Mouse (Mus musculus) testis, postnatal 10 days (tissue): ENCODE measurements around the gene Lgals1.
"Not testable (repeated sequence)": the region's sequence is repeated elsewhere in the genome, so short reads cannot be mapped to it uniquely, and the experiment has no call there.

Experiments used
- DNase-seq: peaks from one replicate; pipeline ENCODE4 v3.0.0; 2021; ENCODE audit warnings: low spot score

The Lgals1 gene

DNA sequence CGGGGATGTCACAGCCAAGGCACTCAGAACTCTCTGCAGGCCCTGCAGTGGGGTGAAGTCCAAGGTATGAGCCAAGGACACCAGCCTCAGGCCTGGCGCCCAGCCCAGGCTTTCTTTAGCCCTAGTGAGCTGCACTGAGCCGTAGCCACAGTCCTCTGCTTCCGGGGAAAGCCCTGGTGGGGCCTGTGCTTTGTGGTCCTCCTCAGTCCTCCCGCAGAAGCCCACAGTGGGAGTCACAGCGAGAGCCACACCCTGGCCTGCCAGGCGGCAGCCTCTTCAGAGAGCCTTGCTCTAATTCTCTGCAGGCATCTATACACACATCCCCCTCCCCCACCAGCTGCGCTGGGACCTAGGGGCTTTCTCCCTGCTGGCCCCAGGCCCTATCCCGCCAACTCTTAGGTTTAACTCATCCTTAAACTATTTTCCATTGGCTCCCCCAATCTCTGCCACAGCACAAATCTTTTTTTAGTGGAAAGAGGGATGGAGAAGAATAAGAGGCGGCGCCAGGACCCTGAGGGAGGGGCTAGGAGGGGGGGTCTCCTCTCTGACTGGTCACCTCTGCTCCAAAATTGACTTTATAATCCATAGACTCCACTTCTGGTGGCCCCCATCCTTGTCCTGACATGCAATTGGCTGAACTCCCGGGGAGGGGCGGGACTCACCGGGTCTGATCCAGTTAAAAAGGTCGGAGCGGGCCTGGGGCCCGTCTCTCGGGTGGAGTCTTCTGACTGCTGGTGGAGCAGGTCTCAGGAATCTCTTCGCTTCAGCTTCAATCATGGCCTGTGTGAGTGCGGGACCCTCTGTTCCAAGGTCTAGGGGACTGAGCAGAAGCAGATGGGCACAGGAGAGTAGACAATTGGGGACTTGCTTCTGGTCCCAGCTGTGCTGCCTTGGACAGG, at the start of gene Lgals1:
Lgals1 (plus strand) TSS at position 705 of the 899 bp plus-strand sequence.
- peak; percentile 94 for DNase-seq

DNA sequence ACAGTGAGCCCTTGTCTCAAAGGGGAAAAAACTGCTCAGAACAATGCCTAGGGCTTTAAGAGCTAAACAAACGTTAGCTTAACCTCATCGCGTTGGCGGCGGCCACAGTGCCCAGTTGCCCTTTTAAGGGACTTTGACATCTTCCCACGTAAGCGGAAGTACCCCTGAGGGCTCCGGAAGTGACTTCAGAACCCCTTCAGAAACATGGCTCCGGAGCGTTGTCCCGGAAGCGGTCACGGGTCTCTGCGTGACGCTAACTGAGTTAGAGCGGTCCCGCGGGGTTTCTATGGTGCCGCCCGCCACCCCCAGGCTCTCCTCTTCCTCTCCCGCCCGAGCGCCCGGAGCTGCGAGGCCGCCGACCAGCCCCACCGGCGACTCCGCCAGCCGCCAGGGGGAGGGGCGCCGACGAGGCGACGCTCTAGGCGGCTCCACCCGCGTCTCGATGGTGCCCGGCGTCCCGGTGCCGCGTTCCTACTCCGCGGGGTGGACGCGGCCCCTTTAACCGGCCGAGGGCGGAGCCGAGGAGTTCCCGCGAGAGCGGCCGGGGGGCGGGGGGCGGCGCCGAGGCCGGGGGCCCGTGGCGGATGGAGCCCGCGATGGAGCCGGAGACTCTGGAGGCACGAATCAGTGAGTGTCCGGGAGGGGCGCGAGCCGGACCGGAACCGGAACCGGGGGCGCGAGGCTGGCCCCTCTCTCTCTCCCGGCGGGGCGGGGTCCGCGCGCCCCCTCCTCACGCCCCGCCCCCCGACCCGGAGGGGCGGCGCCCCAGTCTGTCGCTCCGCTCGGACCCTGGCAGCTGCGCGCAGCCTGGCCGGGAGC, 49.3 kb upstream of the Lgals1 start, which contains the start of gene Gga1:
Gga1 (plus strand) TSS at position 200 of the 819 bp plus-strand sequence.
- DNase-seq: peak; percentile 91

DNA sequence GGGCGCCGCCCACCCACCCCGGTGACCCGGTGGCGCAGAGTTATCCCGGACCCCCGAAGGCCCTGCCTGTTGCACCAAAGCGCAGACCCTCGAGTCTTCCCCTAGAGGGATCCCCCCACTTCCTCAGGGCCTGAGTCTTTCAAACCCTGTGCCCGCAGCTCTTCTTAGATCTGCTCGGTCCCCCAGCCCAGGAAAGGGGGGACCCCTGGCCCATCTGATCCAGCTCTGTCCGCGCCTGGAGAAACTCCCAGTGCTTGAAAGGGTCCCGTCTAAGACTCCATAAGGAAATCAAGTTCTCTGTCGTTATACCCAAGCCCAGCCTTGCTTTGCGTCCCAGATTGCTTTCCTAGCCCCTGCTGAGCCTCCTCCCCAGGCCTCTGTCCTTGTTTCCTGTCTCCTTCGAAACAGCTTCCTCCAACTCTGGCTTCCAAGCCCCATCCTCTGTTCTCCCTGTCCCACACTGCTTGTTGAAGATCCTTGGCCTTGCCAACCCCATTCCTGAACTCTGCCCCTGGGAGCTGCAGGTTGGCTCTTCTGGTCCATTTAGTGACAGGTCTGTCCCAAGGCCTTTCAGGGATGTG, 48.6 kb upstream of the Lgals1 start:
- no peak for DNase-seq

DNA sequence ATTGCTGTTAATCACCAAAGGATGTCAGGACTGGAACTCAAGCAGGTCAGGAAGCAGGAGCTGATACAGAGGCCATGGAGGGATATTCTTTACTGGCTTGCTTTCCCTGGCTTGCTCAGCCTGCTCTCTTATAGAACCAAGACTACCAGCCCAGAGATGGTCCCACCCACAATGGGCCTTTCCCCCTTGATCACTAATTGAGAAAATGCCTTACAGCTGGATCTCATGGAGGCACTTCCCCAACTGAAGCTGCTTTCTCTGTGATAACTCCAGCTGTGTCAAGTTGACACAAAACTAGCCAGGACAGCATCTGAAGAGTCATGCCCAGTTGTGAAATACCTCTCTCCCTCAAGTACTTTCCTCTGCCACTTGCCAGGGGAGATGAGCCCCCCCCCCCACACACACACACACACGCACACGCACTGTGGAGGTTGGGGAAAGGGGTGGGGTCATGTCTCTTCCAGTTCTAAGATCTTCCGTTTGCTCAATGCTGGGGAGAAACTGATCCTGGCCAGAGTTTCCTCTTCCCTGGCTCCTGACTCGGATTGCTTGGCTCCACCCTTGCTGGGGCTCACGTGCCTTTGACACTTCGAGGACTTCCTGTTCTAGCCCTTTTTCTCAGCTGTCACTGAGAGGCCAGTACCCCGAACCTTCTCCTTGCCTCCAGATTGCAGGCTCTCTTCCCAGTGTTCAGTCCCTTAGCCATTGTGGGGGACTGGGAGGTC, 47.6 kb upstream of the Lgals1 start:
- DNase-seq: not testable (repeated sequence)

DNA sequence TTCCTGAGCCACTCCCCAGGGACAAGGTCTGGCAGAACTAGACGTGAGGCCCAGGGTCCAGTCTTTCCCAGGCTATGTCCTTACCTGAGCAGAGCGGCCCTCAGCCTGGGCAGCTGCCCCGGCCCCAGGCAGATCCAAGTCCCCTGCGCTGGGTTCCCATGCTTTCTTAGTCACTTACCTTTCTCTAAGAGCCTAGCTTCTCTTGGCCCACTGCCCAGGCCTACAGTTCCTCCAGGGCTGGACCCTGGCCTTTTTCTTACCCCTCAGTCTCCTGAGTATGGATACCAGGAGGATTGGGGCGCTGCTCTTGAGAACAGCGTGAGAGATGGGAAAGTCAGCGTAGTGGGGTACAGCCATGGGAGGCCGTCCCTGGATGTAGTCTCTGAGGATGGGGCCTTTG, 46.1 kb upstream of the Lgals1 start:
- DNase-seq: peak; percentile 63

DNA sequence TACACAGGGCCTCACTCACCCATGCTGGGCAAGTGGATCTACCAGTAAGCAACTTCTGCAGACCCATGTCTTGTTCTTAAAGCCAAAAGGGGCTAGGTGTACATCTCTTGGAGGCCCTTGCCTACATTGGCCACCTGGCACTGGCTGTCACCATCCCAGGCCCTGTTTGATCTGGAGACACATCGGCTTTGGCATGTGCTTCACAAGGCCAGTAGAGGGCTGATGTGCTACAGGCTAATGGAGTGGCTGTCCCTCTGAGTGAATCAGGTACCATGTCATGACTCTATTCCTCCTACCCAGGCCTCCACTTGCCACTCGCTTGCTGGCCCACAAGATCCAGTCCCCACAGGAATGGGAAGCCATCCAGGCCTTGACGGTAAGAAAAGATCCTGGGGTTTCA, 44.7 kb upstream of the Lgals1 start:
- no peak for DNase-seq

DNA sequence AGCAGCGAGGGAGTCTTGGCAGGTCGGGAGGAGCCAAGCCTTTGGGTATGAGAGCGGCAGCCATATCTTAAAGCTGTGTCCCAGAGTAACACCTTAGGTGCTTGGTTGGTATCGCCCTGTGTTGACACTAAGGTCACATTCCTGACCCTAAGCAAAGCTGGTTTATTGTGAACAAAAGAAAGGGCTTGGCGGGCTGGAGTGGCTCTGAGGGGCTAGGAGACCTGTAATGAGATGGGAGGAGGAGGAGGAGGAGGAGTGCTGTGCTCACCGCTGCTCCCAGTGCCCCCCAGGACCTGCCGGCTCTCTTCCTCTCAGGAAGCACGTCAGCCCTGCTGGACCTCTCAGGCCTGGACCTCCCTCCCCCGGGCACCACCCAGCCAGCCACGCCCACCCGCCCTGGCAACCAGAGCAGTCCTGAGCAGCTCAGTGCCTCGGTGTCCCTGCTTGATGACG, 37.1 kb upstream of the Lgals1 start:
- DNase-seq: no peak

DNA sequence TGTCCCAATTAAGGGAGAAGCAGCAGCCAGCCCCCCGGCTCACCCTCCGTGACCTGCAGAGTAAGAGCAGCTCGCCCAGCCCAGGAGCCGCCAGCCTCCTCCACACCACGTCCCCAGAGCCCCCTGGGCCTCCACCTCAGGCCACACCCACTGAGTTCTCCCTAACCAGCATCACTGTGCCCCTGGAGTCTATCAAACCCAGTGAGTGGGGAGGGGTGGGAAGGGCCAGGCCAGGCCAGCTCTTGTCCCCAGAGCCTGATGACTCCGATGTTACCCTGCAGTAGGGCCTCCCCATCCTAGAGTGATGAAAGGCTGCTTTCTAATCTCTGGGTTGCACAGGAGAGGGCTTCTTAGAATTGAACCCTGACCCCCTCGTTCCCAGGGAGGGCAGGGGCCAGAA, 34.1 kb upstream of the Lgals1 start:
- no peak for DNase-seq

DNA sequence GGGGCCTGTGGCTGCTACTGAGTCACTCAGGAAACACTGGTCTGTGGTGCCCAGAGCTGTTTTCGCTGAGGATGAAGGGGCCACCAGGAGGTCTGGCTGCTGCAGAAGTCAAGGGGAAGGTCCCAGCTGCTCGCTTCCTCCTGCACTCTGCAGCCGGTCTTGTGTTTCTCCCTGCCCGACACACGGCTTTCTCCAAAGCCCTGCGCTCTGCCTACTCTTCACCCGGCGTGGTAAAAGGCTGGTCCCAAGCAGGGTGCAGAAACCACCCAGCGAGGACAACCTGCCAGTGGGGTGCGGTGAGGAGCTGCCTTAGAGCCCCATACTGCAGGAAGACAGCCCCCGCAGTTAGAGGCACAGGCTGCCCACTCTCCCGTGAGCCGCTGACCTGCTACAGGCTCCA, 31.8 kb upstream of the Lgals1 start:
- no peak for DNase-seq

DNA sequence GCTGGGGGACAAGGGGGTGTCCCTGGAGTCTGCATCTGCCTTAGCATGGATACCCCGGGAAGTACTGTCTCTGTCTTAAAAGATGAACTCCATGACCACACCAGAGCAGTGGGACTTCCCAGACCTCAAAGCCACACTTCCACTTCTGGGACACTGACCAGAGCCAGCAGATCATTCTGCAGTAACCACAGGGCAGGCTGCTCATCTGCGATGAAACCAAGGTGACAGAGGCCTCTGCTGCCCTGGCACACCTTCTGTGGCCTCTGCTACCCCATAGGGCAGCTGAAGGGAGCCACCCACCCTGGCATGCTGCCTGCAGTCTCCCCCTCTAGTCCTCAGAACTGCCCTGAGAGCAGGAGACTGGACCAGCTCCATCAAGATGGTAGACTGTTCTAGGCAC, 30.8 kb upstream of the Lgals1 start:
- DNase-seq: no peak

DNA sequence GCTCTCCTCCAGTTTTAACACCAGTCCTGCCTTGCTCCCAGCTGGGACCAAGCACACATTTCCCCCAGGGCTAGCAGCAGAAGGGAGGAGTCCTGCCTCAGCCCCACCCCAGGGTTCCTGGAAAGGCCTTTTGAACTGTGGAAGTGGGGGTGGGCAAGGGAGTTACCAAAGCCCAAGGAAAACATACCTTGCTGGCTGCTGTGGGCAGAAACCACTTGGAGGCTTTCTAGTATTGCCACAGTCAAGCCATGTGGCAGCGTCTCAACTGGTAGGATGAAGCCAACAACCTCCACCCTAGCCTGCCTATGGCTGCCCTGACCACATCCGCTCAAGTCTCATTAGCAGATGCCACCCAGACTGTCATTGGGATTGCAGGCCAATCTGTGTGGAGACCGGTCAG, 30.4 kb upstream of the Lgals1 start:
- DNase-seq: no peak

DNA sequence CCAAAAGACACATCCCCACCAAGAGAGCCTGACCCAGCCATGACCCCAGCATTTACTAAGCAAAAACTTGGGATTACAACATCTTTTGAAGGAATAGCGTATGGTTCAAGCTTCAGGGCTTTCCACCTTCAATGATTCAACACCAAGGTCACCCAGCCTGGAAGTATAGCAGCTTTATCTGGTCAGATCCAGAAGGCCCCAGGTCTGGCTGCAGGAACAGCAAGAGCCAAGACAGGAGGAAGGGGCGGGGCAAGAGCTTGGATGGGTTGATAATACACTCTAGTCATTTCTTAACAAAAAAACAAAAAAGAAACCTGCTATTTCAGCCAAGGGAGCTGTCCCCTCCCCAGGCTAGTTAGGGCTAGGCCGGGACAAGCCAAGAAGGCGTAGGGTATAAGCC, 29.0 kb upstream of the Lgals1 start:
- peak; percentile 72 for DNase-seq

DNA sequence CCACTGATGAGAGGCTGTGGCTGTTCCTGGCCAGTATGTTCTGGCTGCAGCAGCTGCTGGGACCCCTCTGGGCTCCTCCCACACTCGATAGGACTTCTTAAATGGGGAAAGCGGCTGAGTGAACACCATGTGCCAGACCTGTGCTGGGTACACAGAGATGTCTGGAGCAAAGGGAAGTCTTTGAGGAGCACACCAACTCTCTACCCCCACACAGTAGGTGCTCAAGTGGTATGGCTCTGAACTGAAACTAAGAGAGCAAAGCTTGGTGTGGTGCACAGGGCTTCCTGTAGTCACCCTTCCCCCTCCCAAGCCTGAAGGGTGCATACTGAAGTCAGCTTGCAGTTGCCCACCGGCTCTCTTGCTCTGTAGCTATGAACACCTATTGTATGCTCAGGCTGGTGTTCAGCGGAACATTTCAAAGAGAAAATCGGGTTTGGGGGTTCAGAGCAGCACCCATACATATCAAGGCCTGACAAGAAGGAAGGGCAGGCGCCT, 28.0 kb upstream of the Lgals1 start:
- DNase-seq: no peak

DNA sequence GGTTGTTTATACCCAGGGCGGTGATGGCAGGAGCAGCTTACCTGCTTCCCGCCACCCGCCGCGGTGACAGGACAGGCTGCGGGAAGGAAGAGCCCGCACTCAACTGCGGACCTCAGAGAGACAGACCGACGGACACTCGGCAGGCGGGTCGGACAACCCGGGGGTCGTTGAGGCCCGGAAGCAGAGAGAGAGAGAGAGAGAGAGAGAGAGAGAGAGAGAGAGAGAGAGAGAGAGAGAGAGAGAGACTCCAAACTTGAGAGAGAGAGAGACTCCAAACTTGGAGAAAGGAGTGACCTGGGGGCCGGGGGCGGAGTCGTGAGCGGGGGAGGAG, 27.2 kb upstream of the Lgals1 start, which contains the start of gene Gm49510:
Gm49510 (plus strand) TSS at position 259 of the 331 bp plus-strand sequence.
- DNase-seq: no peak

DNA sequence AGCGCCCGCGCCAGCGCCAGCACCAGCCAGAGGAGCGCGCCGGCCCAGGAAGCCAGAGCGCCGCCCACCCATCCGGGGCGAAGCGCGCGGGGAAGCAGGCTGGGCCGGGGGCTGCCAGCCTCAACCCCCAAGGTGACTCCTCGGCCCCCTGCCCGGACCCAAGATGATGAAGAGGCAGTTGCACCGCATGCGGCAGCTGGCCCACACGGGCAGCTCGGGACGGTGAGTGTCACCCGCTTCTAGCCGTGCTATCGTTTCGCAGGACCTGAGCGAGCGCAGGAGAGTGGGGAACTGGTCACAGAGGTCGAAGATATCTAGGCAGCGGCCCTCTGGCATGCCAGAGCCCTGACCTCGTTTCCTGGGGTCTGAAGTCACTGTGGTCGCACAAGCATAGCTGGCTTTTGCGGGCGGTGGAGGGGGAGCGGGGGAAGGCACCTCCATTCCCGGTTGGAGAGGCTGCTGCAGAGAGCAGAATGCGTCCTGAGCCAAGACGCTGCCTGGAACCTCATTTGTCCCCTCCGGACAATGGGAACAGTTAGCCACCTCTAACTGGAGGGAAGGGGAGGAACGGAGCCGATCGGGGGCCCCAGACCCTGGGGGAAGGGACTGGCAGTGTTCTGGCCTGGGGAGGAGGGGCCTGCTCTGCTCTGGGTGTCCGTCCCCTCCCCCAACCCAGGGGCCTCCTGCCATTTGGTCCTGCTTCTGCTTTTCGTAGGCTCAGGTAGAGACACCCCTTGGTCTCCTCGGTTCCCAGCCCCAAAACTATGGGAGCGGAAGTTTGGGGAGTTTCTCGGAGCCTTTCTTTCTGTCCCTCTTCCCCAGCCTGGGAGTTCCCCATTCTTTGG, 26.6 kb upstream of the Lgals1 start, which contains the start of gene Sh3bp1:
Sh3bp1 (plus strand) TSS at position 29 of the 845 bp plus-strand sequence.
- DNase-seq: peak; percentile 85

DNA sequence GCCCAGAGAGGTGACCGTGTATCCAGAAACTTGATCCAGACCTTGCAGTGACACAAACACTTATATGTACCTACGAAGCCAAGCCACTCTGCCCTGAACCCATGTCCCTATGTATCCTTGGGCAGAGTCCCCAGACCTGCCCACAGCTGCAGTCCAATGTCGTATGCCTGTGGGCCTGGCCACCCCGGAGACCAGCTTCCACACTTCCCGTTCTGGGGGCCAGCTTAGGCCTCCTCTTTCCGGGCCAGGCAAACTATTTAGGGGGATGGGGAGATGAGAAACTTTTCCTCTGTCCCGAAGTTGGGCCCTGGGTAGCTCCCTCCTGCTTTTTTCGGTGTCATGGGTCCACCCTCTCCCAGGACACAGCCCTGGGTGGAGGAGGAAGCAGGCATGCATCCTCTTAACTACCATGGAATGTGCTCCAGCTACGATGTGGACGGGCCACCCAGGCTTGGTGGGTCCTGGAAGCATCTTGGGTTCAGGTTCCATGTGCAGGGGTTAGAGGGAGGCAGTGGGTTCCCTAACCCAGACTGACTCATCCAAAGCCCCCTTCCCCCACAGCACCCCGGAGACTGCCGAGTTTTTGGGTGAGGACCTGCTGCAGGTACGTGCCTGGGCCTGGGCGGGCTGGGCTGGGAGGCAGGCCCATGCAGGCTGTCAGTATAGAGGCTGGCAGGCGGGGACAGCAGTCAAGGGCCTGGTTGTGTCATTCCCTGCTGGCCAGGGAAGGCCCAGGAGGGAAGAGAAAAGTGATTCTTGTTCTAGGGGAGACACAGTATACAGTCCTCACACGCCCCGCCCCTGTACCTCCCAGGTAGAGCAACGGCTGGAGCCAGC, 25.7 kb upstream of the Lgals1 start:
- DNase-seq: no peak

DNA sequence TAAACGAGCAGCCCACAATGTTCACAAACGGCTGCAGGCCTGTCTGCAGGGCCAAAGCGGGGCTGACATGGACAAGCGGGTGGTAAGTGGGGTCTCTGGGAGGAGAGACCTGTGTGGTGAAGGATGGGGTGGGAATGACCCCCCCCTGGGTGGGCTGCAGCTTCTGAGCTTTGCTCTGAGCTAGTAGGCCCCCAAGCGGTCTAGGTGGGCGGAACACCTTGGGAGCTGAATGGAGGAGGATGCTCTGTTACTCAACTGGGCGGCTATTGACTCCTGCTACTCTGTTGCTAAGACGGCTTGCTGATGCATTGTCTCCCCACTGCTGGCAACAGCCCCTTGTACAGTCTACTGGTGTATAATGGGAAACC, 25.1 kb upstream of the Lgals1 start:
- DNase-seq: no peak

DNA sequence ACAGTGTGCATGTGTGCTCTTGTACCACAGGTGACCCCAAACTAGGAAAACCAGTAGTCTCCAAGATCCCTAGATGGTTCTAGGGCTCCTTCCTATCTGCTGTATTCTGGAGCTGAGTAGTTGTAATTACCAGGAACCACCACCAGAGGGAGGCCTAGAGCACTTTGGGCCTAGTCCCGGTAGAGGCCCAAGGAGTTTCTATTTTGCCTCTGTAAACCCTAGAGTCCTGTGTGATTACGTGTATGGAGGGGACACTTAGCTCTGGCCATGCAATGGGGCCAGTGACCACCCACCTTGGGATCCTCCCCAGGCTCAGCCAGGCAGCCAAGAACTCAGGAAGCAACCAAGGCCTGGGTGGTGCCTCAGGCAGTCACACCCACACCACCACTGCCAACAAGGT, 23.3 kb upstream of the Lgals1 start:
- peak; percentile 93 for DNase-seq

DNA sequence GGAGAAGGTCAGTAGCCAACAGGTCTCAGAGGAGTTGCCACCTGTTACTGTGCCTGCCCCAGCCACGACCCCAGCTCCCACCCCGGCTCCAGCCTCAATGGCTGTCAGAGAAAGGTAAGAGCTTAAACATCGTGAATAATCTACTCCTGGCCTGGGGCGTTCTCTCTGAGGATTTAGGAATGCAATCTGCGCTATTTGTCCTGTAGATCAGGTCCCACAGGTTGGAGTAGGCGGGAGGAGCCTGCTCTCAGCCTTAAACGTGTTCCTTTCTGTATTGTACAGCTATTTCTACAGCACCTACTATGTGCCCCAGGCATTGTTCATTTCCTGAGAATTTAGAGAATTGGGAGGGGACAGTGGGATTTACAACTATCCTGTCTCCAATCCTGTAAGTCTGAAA, 18.1 kb upstream of the Lgals1 start:
- DNase-seq: no peak

DNA sequence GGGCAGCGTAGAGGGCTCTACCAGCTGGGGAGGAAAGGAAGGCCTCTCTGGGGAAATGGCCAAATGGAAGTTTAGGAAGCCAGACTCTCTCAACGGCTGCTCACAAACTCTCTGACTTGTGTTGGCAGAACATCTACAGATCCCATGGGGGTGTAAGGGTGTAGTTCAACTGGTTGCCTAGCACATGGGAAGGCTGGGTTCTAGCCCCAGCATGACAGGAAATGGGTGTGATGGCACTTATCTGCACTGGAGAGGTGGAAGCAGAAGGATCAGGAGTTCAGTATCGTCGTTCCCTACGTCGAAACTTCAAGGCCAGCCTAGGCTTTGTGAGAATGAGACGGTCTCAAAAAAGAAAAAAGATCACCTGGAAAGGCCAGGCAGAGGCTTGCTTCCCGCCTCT, 17.5 kb upstream of the Lgals1 start:
- DNase-seq: no peak
